Mouse (Mus musculus): Measurements from ENCODE around the gene Specc1. TPM values are rescaled to one million over a fixed set of nuclear protein-coding genes. Genes with fewer than 3 reads are reported as not detected.

Specc1 gene
- polyA plus RNA-seq, 1 experiment from 2014 or later, result 16.2 TPM

DNA sequence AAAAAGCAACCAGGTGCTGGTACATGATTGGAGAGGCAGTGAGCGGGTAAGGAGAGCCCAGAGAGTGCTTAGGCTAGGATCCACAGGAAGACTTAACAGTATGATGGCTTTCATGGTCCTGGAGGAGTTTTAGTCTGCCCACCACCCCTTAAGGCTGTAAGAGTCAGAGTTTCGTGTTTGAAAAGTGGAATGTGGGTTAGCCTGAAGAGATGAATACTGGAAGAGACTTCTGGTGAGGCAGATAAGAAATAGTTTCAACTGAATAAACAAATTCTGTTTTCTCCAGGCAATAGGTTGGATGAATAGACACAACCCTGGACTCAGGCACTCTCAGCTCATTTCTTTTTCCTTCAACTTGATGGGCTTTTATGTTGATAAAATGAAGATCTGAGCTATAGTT, 130.1 kb downstream of the Specc1 start:
- Histone ChIP-seq H3K9me3 (replicated peaks) (no peaks in the 10 kb centered on the region), H3K4me3 (no peak overlapping the region), H3K4me2 (no peak overlapping the region), H3K4me1 (no peaks in the 10 kb centered on the region), H3K27ac (no peak overlapping the region), H3K9ac (no peak overlapping the region), H3K36me3 (ENCODE audit: poor library complexity, severe bottlenecking) (no peaks in the 10 kb centered on the region), H3K27me3 (no peaks in the 10 kb centered on the region)
- 82% methylated on average over 2 of the region's 2 CpGs for WGBS
- no peak for ATAC-seq

DNA sequence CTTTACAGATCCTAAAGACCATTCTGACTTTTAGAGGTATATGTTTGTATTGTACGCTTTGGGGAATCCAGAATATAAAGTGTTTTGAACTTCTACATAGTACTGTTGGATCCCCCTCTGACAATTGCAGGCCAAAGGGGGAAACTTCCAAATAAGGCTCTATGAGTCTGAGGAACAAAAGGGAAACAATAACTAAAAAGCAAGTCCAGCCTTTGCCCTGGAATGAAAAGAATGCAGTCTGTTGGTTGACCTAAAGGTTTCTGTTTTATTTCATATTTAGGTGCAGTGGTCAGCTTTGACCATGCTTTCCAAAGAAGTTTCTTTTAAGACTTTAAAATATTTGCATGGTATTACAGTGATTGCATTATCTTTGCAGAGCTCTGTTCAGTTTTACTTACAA, 130.5 kb downstream of the Specc1 start:
- Histone ChIP-seq H3K27ac (no peak overlapping the region), H3K4me3 (no peak overlapping the region), H3K27me3 (no peaks in the 10 kb centered on the region), H3K9ac (no peak overlapping the region), H3K4me1 (no peaks in the 10 kb centered on the region), H3K4me2 (no peak overlapping the region), H3K9me3 (replicated peaks) (no peaks in the 10 kb centered on the region), H3K36me3 (ENCODE audit: poor library complexity, severe bottlenecking) (no peaks in the 10 kb centered on the region)
- no peak for ATAC-seq
- 76% methylated on average over 1 of the region's 1 CpGs for WGBS

GRCm38 (mm10) chr11:62088651-62089050, 132.1 kb downstream of the Specc1 start:
- H3K4me3 ChIP-seq, result no peak overlapping the region
- no peak for ATAC-seq
- no peak overlapping the region for H3K4me2 ChIP-seq
- WGBS, result 91% methylated on average over 3 of the region's 3 CpGs
- H3K27me3 ChIP-seq, result no peaks in the 10 kb centered on the region
- no peak overlapping the region for H3K9ac ChIP-seq
- H3K9me3 ChIP-seq (replicated peaks), result no peaks in the 10 kb centered on the region
- H3K36me3 ChIP-seq (ENCODE audit: poor library complexity, severe bottlenecking), result no peaks in the 10 kb centered on the region
- no peak overlapping the region for H3K27ac ChIP-seq
- H3K4me1 ChIP-seq, result no peaks in the 10 kb centered on the region

DNA sequence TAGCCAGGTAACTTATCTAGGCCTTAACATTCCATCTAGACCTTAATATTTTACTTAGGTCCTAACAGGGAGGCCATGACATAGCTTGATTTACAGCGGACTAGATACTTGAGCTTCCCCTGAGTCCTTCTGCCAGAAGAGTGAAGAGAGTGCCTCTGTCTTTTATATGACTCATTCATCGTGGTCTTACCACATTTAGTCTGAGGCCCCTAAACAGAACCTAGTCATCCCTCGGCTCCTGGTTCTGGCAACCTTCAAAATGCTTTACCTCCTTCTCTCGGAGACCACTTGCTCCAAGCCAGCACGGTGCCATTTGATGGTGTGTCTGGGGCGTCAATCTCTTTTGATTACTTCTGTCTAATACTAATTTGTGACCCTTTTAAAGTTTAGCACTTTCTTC, 133.8 kb downstream of the Specc1 start:
- H3K27ac ChIP-seq, result no peak overlapping the region
- H3K9ac ChIP-seq, result no peak overlapping the region
- no peaks in the 10 kb centered on the region for H3K4me1 ChIP-seq
- H3K27me3 ChIP-seq, result no peaks in the 10 kb centered on the region
- 86% methylated on average over 6 of the region's 6 CpGs for WGBS
- no peaks in the 10 kb centered on the region for H3K9me3 ChIP-seq (replicated peaks)
- no peak for ATAC-seq
- H3K4me3 ChIP-seq, result no peak overlapping the region
- H3K4me2 ChIP-seq, result no peak overlapping the region
- no peaks in the 10 kb centered on the region for H3K36me3 ChIP-seq (ENCODE audit: poor library complexity, severe bottlenecking)

GRCm38 (mm10) chr11:62103380-62103911, 146.9 kb downstream of the Specc1 start:
- WGBS, result 84% methylated on average over 3 of the region's 3 CpGs
- no peaks in the 10 kb centered on the region for H3K36me3 ChIP-seq (ENCODE audit: poor library complexity, severe bottlenecking)
- peaks cover 7% of the 10 kb centered on the region; the same call in 1 of the 2 replicates for H3K4me1 ChIP-seq
- H3K4me2 ChIP-seq, result no peak overlapping the region
- no peak overlapping the region for H3K4me3 ChIP-seq
- ATAC-seq, result no peak
- no peaks in the 10 kb centered on the region for H3K27me3 ChIP-seq
- no peak overlapping the region for H3K9ac ChIP-seq
- H3K9me3 ChIP-seq (replicated peaks), result no peaks in the 10 kb centered on the region
- H3K27ac ChIP-seq, result no peak overlapping the region

DNA sequence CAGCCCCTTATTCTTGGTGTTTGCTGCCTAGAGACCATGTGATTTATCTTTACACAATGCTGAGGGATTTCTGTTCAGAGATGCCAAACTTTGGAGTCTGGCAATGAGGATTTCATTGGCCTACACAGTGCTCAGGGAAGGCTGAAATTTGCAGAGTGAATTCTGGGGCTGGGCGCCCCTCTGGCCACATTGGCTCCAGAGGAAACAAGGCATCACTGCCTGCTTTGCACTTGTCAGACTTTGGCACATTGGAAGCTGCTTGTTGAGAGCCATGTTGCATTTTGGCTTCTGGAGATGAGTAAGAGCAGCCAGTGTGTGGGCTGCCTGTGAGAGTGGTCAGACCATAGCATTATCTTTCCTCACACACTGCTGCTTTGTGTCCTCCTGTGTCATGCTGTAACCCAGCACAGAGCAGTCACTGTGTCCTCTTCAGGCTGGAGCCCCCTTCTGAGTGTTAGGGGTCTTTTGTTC, 149.9 kb downstream of the Specc1 start:
- H3K27me3 ChIP-seq, result no peaks in the 10 kb centered on the region
- ATAC-seq, result no peak
- H3K27ac ChIP-seq, result 0 out of 2 replicates have a peak overlapping the region, but pooled peaks have one; percentile 16
- WGBS, result 67% methylated on average over 1 of the region's 1 CpGs
- no peaks in the 10 kb centered on the region for H3K9me3 ChIP-seq (replicated peaks)
- H3K4me3 ChIP-seq, result no peak overlapping the region
- H3K4me2 ChIP-seq, result no peak overlapping the region
- no peak overlapping the region for H3K9ac ChIP-seq
- no peaks in the 10 kb centered on the region for H3K36me3 ChIP-seq (ENCODE audit: poor library complexity, severe bottlenecking)
- H3K4me1 ChIP-seq, result peaks cover 7% of the 10 kb centered on the region; the same call in 1 of the 2 replicates

GRCm38 (mm10) chr11:62107272-62107836, 150.8 kb downstream of the Specc1 start:
- no peak for ATAC-seq
- Histone ChIP-seq H3K9me3 (replicated peaks) (no peaks in the 10 kb centered on the region), H3K4me1 (peaks cover 7% of the 10 kb centered on the region; the same call in 1 of the 2 replicates), H3K9ac (no peak overlapping the region), H3K4me3 (no peak overlapping the region), H3K27me3 (no peaks in the 10 kb centered on the region), H3K36me3 (ENCODE audit: poor library complexity, severe bottlenecking) (no peaks in the 10 kb centered on the region), H3K27ac (no peak overlapping the region), H3K4me2 (no peak overlapping the region)
- 93% methylated on average over 2 of the region's 2 CpGs for WGBS

- WGBS, result 92% methylated on average over 9 of the region's 9 CpGs
- no peak overlapping the region for H3K4me2 ChIP-seq
Observed at GRCm38 (mm10) chr11:62118561-62118960, 162.0 kb downstream of the Specc1 start.

GRCm38 (mm10) chr11:62119871-62120270, 163.3 kb downstream of the Specc1 start:
- no peak overlapping the region for H3K4me2 ChIP-seq
- H3K36me3 ChIP-seq (ENCODE audit: poor library complexity, severe bottlenecking), result peaks cover 22% of the 10 kb centered on the region
- WGBS, result 70% methylated on average over 3 of the region's 3 CpGs

More at GRCm38 (mm10) chr11:62118561-62118960, 162.0 kb downstream of the Specc1 start:
- H3K27ac ChIP-seq, result no peak overlapping the region
- H3K4me3 ChIP-seq, result no peak overlapping the region
- H3K36me3 ChIP-seq (ENCODE audit: poor library complexity, severe bottlenecking), result peaks cover 22% of the 10 kb centered on the region
- no peaks in the 10 kb centered on the region for H3K27me3 ChIP-seq
- ATAC-seq, result no peak
- H3K9ac ChIP-seq, result no peak overlapping the region
- H3K9me3 ChIP-seq (replicated peaks), result no peaks in the 10 kb centered on the region
- H3K4me1 ChIP-seq, result no peaks in the 10 kb centered on the region

GRCm38 (mm10) chr11:62121365-62121764, 164.8 kb downstream of the Specc1 start:
- no peak for ATAC-seq

More at GRCm38 (mm10) chr11:62119871-62120270, 163.3 kb downstream of the Specc1 start:
- Histone ChIP-seq H3K27ac (no peak overlapping the region), H3K4me1 (no peaks in the 10 kb centered on the region), H3K9ac (no peak overlapping the region), H3K4me3 (no peak overlapping the region), H3K27me3 (no peaks in the 10 kb centered on the region), H3K9me3 (replicated peaks) (no peaks in the 10 kb centered on the region)
- no peak for ATAC-seq

DNA sequence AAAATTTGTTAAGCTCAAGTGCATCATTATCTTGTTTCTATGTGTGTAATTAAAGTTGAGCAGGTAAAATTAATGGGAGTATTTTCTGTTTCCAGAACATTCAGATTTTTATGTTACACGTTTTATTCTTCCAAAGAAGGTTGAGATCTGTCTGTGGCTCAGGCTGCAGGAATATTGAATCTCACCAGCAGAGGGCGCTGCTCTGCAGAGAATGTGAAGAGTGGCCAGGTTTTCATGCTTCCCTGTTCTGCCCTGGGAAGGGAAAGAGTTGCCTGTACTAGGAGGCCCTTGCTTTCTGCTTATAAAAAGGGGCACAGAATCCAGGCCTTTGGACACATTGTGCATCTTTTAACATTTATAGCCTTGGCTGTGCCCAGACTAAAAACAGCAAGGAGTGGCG, 171.1 kb downstream of the Specc1 start:
- Histone ChIP-seq H3K27ac (no peak overlapping the region), H3K27me3 (0 out of 2 replicates have a peak, but pooled peaks cover 3% of the 10 kb centered on the region), H3K4me3 (no peak overlapping the region), H3K4me2 (no peak overlapping the region), H3K36me3 (ENCODE audit: poor library complexity, severe bottlenecking) (peaks cover 10% of the 10 kb centered on the region), H3K4me1 (peaks cover 16% of the 10 kb centered on the region), H3K9me3 (replicated peaks) (no peaks in the 10 kb centered on the region), H3K9ac (no peak overlapping the region)
- 0 out of 2 replicates have a peak, but pooled peaks have one; percentile 45 for ATAC-seq
- WGBS, result 37% methylated on average over 3 of the region's 3 CpGs

More at GRCm38 (mm10) chr11:62121365-62121764, 164.8 kb downstream of the Specc1 start:
- Histone ChIP-seq H3K4me3 (no peak overlapping the region), H3K4me1 (no peaks in the 10 kb centered on the region), H3K27ac (no peak overlapping the region), H3K9me3 (replicated peaks) (no peaks in the 10 kb centered on the region), H3K4me2 (no peak overlapping the region), H3K9ac (no peak overlapping the region), H3K36me3 (ENCODE audit: poor library complexity, severe bottlenecking) (peaks cover 22% of the 10 kb centered on the region), H3K27me3 (no peaks in the 10 kb centered on the region)
- 91% methylated on average over 5 of the region's 5 CpGs for WGBS

DNA sequence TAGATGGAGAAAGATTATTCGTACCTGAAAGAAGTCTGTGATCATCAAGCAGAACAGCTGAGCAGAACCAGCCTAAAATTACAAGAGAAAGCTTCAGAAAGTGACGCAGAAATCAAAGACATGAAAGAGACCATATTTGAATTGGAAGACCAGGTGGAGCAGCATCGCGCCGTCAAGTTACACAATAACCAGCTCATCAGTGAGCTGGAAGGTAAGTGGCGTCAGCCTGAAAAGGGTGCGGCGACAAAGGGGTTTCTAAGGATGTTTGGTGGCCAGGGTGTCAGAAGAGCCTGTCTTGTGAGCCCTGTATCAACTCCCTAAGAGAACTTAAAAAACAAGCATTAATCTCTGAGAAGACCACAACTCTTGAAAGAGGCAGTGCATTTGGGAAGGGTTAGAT, 171.6 kb downstream of the Specc1 start:
- no peak overlapping the region for H3K9ac ChIP-seq
- peaks cover 16% of the 10 kb centered on the region for H3K4me1 ChIP-seq
- no peak for ATAC-seq

More for the DNA sequence above, 171.6 kb downstream of the Specc1 start:
- H3K4me2 ChIP-seq, result no peak overlapping the region
- H3K9me3 ChIP-seq (replicated peaks), result no peaks in the 10 kb centered on the region
- H3K27ac ChIP-seq, result no peak overlapping the region
- H3K4me3 ChIP-seq, result no peak overlapping the region
- H3K36me3 ChIP-seq (ENCODE audit: poor library complexity, severe bottlenecking), result peaks cover 14% of the 10 kb centered on the region
- 80% methylated on average over 8 of the region's 8 CpGs for WGBS
- 0 out of 2 replicates have a peak, but pooled peaks cover 3% of the 10 kb centered on the region for H3K27me3 ChIP-seq

Measured in forebrain, embryonic 13.5 days (tissue).